Mouse (Mus musculus) kidney, adult 2 months (tissue): Measurements from ENCODE around the gene Taf3.

ENCODE experiments used
- CTCF ChIP-seq: fragments of 200-500 bp; conservative IDR thresholded peaks from 2 replicates; pipeline ENCODE4 v1.5.1; 2011; ENCODE audit warnings: low read depth, mild to moderate bottlenecking, control low read depth, low read length, moderate library complexity, mixed read lengths; ENCODE audit not compliant: insufficient read depth, insufficient read length
- POLR2A ChIP-seq: fragments of 200-500 bp; IDR thresholded peaks from one replicate; pipeline ENCODE4 v1.6.1; 2011; ENCODE audit warnings: low read depth, low read length, control low read depth

GRCm38 (mm10) chr2:10003358-10003757 lies 45.0 kb downstream of the Taf3 start:
- no peak for TF ChIP-seq CTCF
- TF ChIP-seq POLR2A: no peak
